Mouse (Mus musculus) embryonic stem cell, embryonic (primary cell): ENCODE results near the gene Prkg1.

Source experiments
- CTCF ChIA-PET, 4 experiments: fragments of 300-600 bp in 2 of 4; fragments of 350-600 bp in 2 of 4; sonication (Branson Sonifier 250); formaldehyde crosslinking; loops; one replicate each; lab custom pipeline; 2022; ENCODE audit warnings: inconsistent platforms in 2 of 4; lab: Charles Lee
- POLR2A ChIA-PET, 4 experiments: fragments of 300-600 bp in 2 of 4; fragments of 350-600 bp in 2 of 4; sonication (Branson Sonifier 250); formaldehyde crosslinking; loops; one replicate each; lab custom pipeline; 2022; ENCODE audit warnings: antibody characterized with exemption in 4 of 4, inconsistent platforms in 1 of 4; lab: Charles Lee

The Prkg1 gene

GRCm38 (mm10) chr19:31764801-31765340 is at the start of gene Prkg1:
Gene Prkg1 (minus strand): TSS chr19:31765033.
- CTCF ChIA-PET: interaction anchor here in 2 of 4 experiments (0.6 kb wide), 2 partner anchors 625 to 639 kb away, joined by 3 to 5 read pairs; partner anchors contain the start of gene Sgms1 (in 1 of the 2)
- POLR2A ChIA-PET: interaction anchor here in 1 of 4 experiments (1.4 kb wide), 1 partner anchor 26 kb away, joined by 3 read pairs; no protein-coding TSS in a partner anchor

GRCm38 (mm10) chr19:31813087-31813486 is 48.3 kb upstream of the Prkg1 start:
- ChIA-PET CTCF (no interaction called here), POLR2A (no interaction called here)

GRCm38 (mm10) chr19:31811371-31811770 is 46.5 kb upstream of the Prkg1 start:
- POLR2A ChIA-PET: no interaction called here
- CTCF ChIA-PET: interaction anchor here in 3 of 4 experiments (0.5 to 1.5 kb wide), 5 partner anchors 9 to 799 kb away, joined by 3 to 4 read pairs (median 3); no protein-coding TSS in a partner anchor

GRCm38 (mm10) chr19:31805391-31805790 is 40.6 kb upstream of the Prkg1 start:
- CTCF ChIA-PET: no interaction called here

GRCm38 (mm10) chr19:31795485-31796046 is 30.7 kb upstream of the Prkg1 start:
- ChIA-PET POLR2A (interaction anchor here in 1 of 4 experiments (0.7 kb wide), 1 partner anchor 142 kb away, joined by 3 read pairs; no protein-coding TSS in a partner anchor), CTCF (no interaction called here)

More at GRCm38 (mm10) chr19:31805391-31805790, 40.6 kb upstream of the Prkg1 start:
- POLR2A ChIA-PET: no interaction called here

- CTCF ChIA-PET: no interaction called here
- POLR2A ChIA-PET: interaction anchor here in 1 of 4 experiments (1.3 kb wide), 1 partner anchor 27 kb away, joined by 3 read pairs; the partner anchor contains the start of gene Prkg1
Observed at GRCm38 (mm10) chr19:31791724-31792123, 26.9 kb upstream of the Prkg1 start.

- POLR2A ChIA-PET: no interaction called here
- CTCF ChIA-PET: no interaction called here
Observed at GRCm38 (mm10) chr19:31781521-31782018, 16.7 kb upstream of the Prkg1 start.

- ChIA-PET CTCF (no interaction called here), POLR2A (no interaction called here)
Observed at GRCm38 (mm10) chr19:31781077-31781476, 16.2 kb upstream of the Prkg1 start.

- CTCF ChIA-PET: no interaction called here
- POLR2A ChIA-PET: no interaction called here
Observed at GRCm38 (mm10) chr19:31780222-31780621, 15.4 kb upstream of the Prkg1 start.

- ChIA-PET CTCF (no interaction called here), POLR2A (no interaction called here)
Observed at GRCm38 (mm10) chr19:31779021-31779420, 14.2 kb upstream of the Prkg1 start.

- POLR2A ChIA-PET: interaction anchor here in 1 of 4 experiments (1.2 kb wide), 1 partner anchor 16 kb away, joined by 4 read pairs; no protein-coding TSS in a partner anchor
- CTCF ChIA-PET: interaction anchor here in 2 of 4 experiments (0.5 to 0.6 kb wide), 2 partner anchors 17 to 448 kb away, joined by 5 to 8 read pairs; no protein-coding TSS in a partner anchor
Observed at GRCm38 (mm10) chr19:31767004-31767403, 2.2 kb upstream of the Prkg1 start.

- CTCF ChIA-PET: interaction anchor here in 1 of 4 experiments (0.8 kb wide), 1 partner anchor 21 kb away, joined by 23 read pairs; no protein-coding TSS in a partner anchor
- POLR2A ChIA-PET: interaction anchor here in 2 of 4 experiments (0.7 to 1.4 kb wide), 2 partner anchors 9 to 26 kb away, joined by 3 to 11 read pairs; no protein-coding TSS in a partner anchor
Observed at GRCm38 (mm10) chr19:31765451-31765850, 618 bp upstream of the Prkg1 start.

- ChIA-PET CTCF (interaction anchor here in 3 of 4 experiments (0.6 to 1.9 kb wide), 3 partner anchors 16 to 638 kb away, joined by 3 to 5 read pairs (median 4); partner anchors contain the start of gene Sgms1 (in 1 of the 3)), POLR2A (interaction anchor here in 2 of 4 experiments (0.6 to 1.6 kb wide), 4 partner anchors 10 to 726 kb away, joined by 3 to 4 read pairs (median 3); no protein-coding TSS in a partner anchor)
Observed at GRCm38 (mm10) chr19:31763951-31764800, 657 bp downstream of the Prkg1 start.

GRCm38 (mm10) chr19:31763246-31763821 is 1.5 kb downstream of the Prkg1 start:
- ChIA-PET POLR2A (interaction anchor here in 2 of 4 experiments (0.6 to 1.6 kb wide), 4 partner anchors 11 to 726 kb away, joined by 3 to 4 read pairs (median 4); no protein-coding TSS in a partner anchor), CTCF (interaction anchor here in 1 of 4 experiments (1.9 kb wide), 1 partner anchor 15 kb away, joined by 4 read pairs; no protein-coding TSS in a partner anchor)

- ChIA-PET POLR2A (interaction anchor here in 2 of 4 experiments (1.1 to 1.6 kb wide), 2 partner anchors 11 to 98 kb away, joined by 3 to 4 read pairs; no protein-coding TSS in a partner anchor), CTCF (interaction anchor here in 1 of 4 experiments (1.9 kb wide), 1 partner anchor 15 kb away, joined by 4 read pairs; no protein-coding TSS in a partner anchor)
Observed at GRCm38 (mm10) chr19:31762411-31763245, 2.2 kb downstream of the Prkg1 start.

GRCm38 (mm10) chr19:31759855-31760254 is 5.0 kb downstream of the Prkg1 start:
- POLR2A ChIA-PET: interaction anchor here in 1 of 4 experiments (0.7 kb wide), 1 partner anchor 1211 kb away, joined by 4 read pairs; no protein-coding TSS in a partner anchor
- CTCF ChIA-PET: no interaction called here
